Mouse (Mus musculus) kidney, embryonic 14.5 days (tissue): ENCODE results near the gene Kpnb1. TPM values are rescaled to one million over a fixed set of nuclear protein-coding genes. Genes with fewer than 3 reads are reported as not detected.

Experiments
- ATAC-seq: fragments of 200-750 bp; cut with Nextera tagmentation; 2 replicates; pipeline ENCODE4 v1.8.0; 2017; ENCODE audit warnings: moderate number of reproducible peaks, mild to moderate bottlenecking, moderate TSS enrichment, moderate library complexity; ENCODE audit not compliant: low FRiP score, low TSS enrichment
- H3K27ac ChIP-seq: fragments of 300-500 bp; sonication (generic); 2 replicates; pipeline ENCODE4 v1.5.1; 2014; ENCODE audit warnings: low read depth, mild to moderate bottlenecking, low read length, moderate library complexity, mixed read lengths
- H3K27me3 ChIP-seq: fragments of 300-500 bp; sonication (generic); 2 replicates; pipeline ENCODE4 v1.6.1; 2014; ENCODE audit warnings: mild to moderate bottlenecking, low read length; ENCODE audit not compliant: control insufficient read depth, insufficient read depth
- H3K36me3 ChIP-seq: fragments of 300-500 bp; sonication (generic); 2 replicates; pipeline ENCODE4 v1.6.1; 2014; ENCODE audit warnings: low read length, mixed read lengths; ENCODE audit not compliant: control insufficient read depth, insufficient read depth
- H3K4me1 ChIP-seq: fragments of 300-500 bp; sonication (generic); 2 replicates; pipeline ENCODE4 v1.6.1; 2014; ENCODE audit warnings: low read length, mixed read lengths; ENCODE audit not compliant: control insufficient read depth, insufficient read depth
- H3K4me2 ChIP-seq: fragments of 300-500 bp; sonication (generic); replicated peaks from 2 replicates; pipeline ENCODE4 v1.6.1; 2014; ENCODE audit warnings: low read depth, mild to moderate bottlenecking, low read length
- H3K4me3 ChIP-seq: fragments of 300-500 bp; sonication (generic); 2 replicates; pipeline ENCODE4 v1.5.1; 2014; ENCODE audit warnings: mild to moderate bottlenecking, low read length
- H3K9ac ChIP-seq: fragments of 300-500 bp; sonication (generic); 2 replicates; pipeline ENCODE4 v1.6.1; 2014; ENCODE audit warnings: low read depth, mild to moderate bottlenecking, low read length, moderate library complexity
- H3K9me3 ChIP-seq: fragments of 300-500 bp; sonication (generic); 2 replicates; pipeline ENCODE4 v1.6.1; 2016; ENCODE audit warnings: low read length; ENCODE audit not compliant: control insufficient read depth
- WGBS: fragments of 180-500 bp; shearing (Covaris S2); extraction: QIAGEN DNeasy Blood & Tissue Kit; methylation state at CpG from one replicate; pipeline ENCODE4 v1.1.7; 2014; 5-methylcytosine and 5-hydroxymethylcytosine counted together
- polyA plus RNA-seq: library from polyadenylated mRNA; unstranded; fragments of >200 nt; fragmentation: Nextera tagmentation; extraction: Ambion mirVana; gene quantifications from 2 replicates; pipeline ENCODE4 v1.2.1, GENCODE M21; 2014

Kpnb1 gene
- polyA plus RNA-seq, 1 experiment from 2014 or later: 84.3 TPM

- Histone ChIP-seq H3K4me1 (peaks cover 12% of the 10 kb centered on the region), H3K9me3 (no peaks in the 10 kb centered on the region), H3K4me2 (no peak overlapping the region), H3K9ac (no peak overlapping the region), H3K36me3 (peaks cover 5% of the 10 kb centered on the region; the same call in 1 of the 2 replicates), H3K4me3 (no peak overlapping the region), H3K27me3 (0 out of 2 replicates have a peak, but pooled peaks cover 8% of the 10 kb centered on the region), H3K27ac (no peak overlapping the region)
- 64% methylated on average over 4 of the region's 4 CpGs for whole genome bisulfite sequencing
- no peak for ATAC-seq
These were observed 46.9 kb downstream of the Kpnb1 start for GRCm38 (mm10) chr11:97140811-97141210.

- peaks cover 5% of the 10 kb centered on the region; the same call in 1 of the 2 replicates for H3K36me3 ChIP-seq
- peak overlapping the region; percentile 35 for H3K4me3 ChIP-seq
- H3K27me3 ChIP-seq: 0 out of 2 replicates have a peak, but pooled peaks cover 8% of the 10 kb centered on the region
- peaks cover 12% of the 10 kb centered on the region for H3K4me1 ChIP-seq
- ATAC-seq: no peak; the same call in 1 of the 2 replicates
- 13% methylated on average over 11 of the region's 15 CpGs for WGBS
- peak overlapping the region; percentile 58; the same call in 1 of the 2 replicates for H3K9ac ChIP-seq
- H3K4me2 ChIP-seq: peak overlapping the region; percentile 77
- no peaks in the 10 kb centered on the region for H3K9me3 ChIP-seq
- no peak overlapping the region for H3K27ac ChIP-seq
These were observed 48.4 kb downstream of the Kpnb1 start for GRCm38 (mm10) chr11:97139256-97139655.

- Histone ChIP-seq H3K27ac (no peak overlapping the region), H3K4me1 (peaks cover 12% of the 10 kb centered on the region), H3K36me3 (peaks cover 5% of the 10 kb centered on the region; the same call in 1 of the 2 replicates), H3K9me3 (no peaks in the 10 kb centered on the region), H3K4me2 (peak overlapping the region; percentile 77), H3K9ac (peak overlapping the region; percentile 58), H3K27me3 (0 out of 2 replicates have a peak, but pooled peaks cover 8% of the 10 kb centered on the region), H3K4me3 (peak overlapping the region; percentile 35)
- peak; percentile 56; the same call in 1 of the 2 replicates for ATAC-seq
- WGBS: 17% methylated on average over 69 of the region's 69 CpGs
These were observed 49.0 kb downstream of the Kpnb1 start for GRCm38 (mm10) chr11:97138554-97139226.

GRCm38 (mm10) chr11:97133270-97133669, 54.4 kb downstream of the Kpnb1 start:
- H3K27ac ChIP-seq: no peak overlapping the region
- ATAC-seq: no peak
- H3K9ac ChIP-seq: no peak overlapping the region
- no peak overlapping the region for H3K4me3 ChIP-seq
- peaks cover 5% of the 10 kb centered on the region; the same call in 1 of the 2 replicates for H3K36me3 ChIP-seq
- 41% methylated on average over 5 of the region's 5 CpGs for WGBS
- H3K27me3 ChIP-seq: no peaks in the 10 kb centered on the region
- H3K4me2 ChIP-seq: no peak overlapping the region
- H3K9me3 ChIP-seq: no peaks in the 10 kb centered on the region
- H3K4me1 ChIP-seq: peaks cover 3% of the 10 kb centered on the region; the same call in 1 of the 2 replicates

- H3K27ac ChIP-seq: no peak overlapping the region
- no peak for ATAC-seq
- H3K4me3 ChIP-seq: no peak overlapping the region
- H3K4me1 ChIP-seq: no peaks in the 10 kb centered on the region
- WGBS: 21% methylated on average over 6 of the region's 6 CpGs
- 0 out of 2 replicates have a peak, but pooled peaks cover 5% of the 10 kb centered on the region for H3K36me3 ChIP-seq
- no peaks in the 10 kb centered on the region for H3K9me3 ChIP-seq
- no peak overlapping the region for H3K4me2 ChIP-seq
- H3K27me3 ChIP-seq: no peaks in the 10 kb centered on the region
- H3K9ac ChIP-seq: no peak overlapping the region
These were observed 55.5 kb downstream of the Kpnb1 start for GRCm38 (mm10) chr11:97132185-97132584.

- Histone ChIP-seq H3K4me1 (no peaks in the 10 kb centered on the region; the same call in 1 of the 2 replicates), H3K9me3 (no peaks in the 10 kb centered on the region), H3K36me3 (0 out of 2 replicates have a peak, but pooled peaks cover 4% of the 10 kb centered on the region), H3K9ac (no peak overlapping the region), H3K4me3 (no peak overlapping the region), H3K4me2 (no peak overlapping the region), H3K27ac (no peak overlapping the region), H3K27me3 (no peaks in the 10 kb centered on the region)
- no peak for ATAC-seq
- 77% methylated on average over 2 of the region's 2 CpGs for WGBS
These were observed 56.0 kb downstream of the Kpnb1 start for GRCm38 (mm10) chr11:97131683-97132082.

- H3K27me3 ChIP-seq: no peaks in the 10 kb centered on the region
- 77% methylated on average over 7 of the region's 7 CpGs for WGBS
- H3K27ac ChIP-seq: no peak overlapping the region
- H3K4me1 ChIP-seq: no peaks in the 10 kb centered on the region; the same call in 1 of the 2 replicates
- ATAC-seq: no peak
- H3K4me2 ChIP-seq: no peak overlapping the region
- H3K9ac ChIP-seq: no peak overlapping the region
- no peaks in the 10 kb centered on the region for H3K9me3 ChIP-seq
- H3K36me3 ChIP-seq: no peaks in the 10 kb centered on the region
- no peak overlapping the region for H3K4me3 ChIP-seq
These were observed 57.4 kb downstream of the Kpnb1 start for GRCm38 (mm10) chr11:97130318-97130717.

- Histone ChIP-seq H3K4me2 (no peak overlapping the region), H3K9ac (no peak overlapping the region), H3K4me3 (no peak overlapping the region), H3K4me1 (no peaks in the 10 kb centered on the region; the same call in 1 of the 2 replicates), H3K27ac (no peak overlapping the region), H3K27me3 (no peaks in the 10 kb centered on the region), H3K9me3 (no peaks in the 10 kb centered on the region), H3K36me3 (no peaks in the 10 kb centered on the region)
- ATAC-seq: no peak
- WGBS: 63% methylated on average over 3 of the region's 3 CpGs
These were observed 58.7 kb downstream of the Kpnb1 start for GRCm38 (mm10) chr11:97128956-97129355.
